Mouse (Mus musculus) cerebellum, postnatal 10 days (tissue): Measurements from ENCODE around the gene Artn.

ENCODE experiments used
- DNase-seq, 2 experiments: peaks; one replicate each; pipeline ENCODE4 v3.0.0; 2021; ENCODE audit warnings: mixed read lengths in 2 of 2

Gene Artn

DNA sequence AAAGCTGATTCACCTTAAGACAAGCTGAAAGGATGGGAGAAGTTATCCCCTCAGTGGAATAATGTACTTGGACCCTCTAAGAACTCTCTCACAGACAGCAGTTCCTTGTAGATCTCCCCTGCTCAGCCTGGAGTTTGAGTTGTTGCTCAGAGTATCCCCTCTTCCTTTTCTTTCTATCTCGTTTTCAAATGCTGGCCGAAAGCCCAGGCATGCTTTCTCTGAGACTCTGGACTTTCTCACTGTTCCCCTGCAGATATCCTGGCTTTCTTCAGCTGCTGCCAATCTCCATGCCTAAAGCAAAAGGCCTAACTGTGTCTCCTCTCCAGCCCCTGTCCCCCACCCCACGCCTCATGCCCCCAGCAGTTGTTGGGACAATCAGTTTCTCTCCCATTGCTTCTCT lies 11.3 kb downstream of the Artn start:
- no peak for DNase-seq

DNA sequence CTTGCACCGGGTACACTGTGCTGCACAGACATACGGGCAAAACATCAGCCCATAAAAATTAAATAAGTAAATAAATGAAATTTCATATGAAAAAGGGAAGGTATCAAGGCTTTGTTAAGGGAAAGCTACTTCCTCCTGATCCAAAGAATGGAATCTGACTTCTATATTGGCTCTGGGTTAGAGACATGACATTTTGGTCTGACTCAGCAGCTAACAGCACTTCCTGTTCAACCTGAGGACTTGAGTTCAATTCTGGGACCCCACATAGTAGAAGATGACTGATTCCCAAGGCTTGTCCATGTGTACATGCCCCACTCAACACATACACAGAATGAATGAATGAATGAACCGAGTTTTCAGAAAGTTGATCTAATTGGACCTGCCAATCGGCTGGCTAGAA lies 11.7 kb downstream of the Artn start:
- DNase-seq, result no peak

GRCm38 (mm10) chr4:117917402-117917801 lies 12.2 kb downstream of the Artn start:
- no peak for DNase-seq

DNA sequence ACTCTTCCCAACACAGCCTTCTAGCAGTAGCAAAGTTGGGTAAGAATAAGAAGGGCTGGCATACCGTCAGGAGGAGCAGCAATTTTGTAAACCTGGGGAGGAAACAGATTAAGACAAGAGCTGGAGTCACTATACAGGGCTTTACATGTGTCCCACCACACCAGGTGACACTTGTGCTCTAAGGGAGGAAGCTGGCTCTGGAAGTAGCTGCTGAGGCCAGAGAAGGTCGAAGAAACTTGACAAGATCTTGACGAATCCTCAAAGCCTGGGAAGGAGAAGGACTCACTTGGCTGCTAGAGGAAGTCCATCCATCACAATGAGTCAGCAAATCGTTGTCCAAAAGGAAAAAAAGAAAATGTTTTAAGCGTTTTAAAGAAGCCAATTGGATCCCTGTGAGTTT lies 13.2 kb downstream of the Artn start:
- no peak for DNase-seq

DNA sequence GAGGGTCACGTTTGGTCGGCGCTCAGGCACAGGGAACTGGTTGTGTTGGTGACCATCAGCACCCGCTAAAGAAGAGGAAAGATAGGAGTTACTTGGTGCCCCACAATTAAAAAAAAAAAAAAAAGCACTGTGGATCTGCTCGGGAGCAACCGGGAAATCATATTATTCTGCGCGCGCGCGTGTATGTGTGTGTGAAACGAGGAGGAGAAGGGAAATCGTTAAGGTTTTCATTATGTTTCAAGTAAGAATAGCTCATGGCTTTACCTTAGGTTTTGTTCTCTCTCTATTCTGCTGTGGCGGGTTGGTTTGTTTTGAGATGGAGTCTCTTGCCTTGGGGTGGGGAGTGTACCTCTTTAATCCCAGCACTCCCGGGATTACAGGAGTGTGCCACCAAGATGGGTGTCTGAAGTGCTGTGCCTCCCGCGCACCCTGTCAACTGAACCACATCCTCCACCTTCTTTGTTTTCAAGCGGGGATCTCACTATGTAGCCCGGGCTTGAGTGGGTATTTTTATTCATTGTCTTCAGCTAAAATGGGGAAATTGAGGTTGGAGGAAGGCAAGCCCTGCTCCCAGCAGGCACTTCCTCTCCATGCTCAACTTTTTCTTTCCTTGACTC lies 14.0 kb downstream of the Artn start:
- DNase-seq, result no peak

DNA sequence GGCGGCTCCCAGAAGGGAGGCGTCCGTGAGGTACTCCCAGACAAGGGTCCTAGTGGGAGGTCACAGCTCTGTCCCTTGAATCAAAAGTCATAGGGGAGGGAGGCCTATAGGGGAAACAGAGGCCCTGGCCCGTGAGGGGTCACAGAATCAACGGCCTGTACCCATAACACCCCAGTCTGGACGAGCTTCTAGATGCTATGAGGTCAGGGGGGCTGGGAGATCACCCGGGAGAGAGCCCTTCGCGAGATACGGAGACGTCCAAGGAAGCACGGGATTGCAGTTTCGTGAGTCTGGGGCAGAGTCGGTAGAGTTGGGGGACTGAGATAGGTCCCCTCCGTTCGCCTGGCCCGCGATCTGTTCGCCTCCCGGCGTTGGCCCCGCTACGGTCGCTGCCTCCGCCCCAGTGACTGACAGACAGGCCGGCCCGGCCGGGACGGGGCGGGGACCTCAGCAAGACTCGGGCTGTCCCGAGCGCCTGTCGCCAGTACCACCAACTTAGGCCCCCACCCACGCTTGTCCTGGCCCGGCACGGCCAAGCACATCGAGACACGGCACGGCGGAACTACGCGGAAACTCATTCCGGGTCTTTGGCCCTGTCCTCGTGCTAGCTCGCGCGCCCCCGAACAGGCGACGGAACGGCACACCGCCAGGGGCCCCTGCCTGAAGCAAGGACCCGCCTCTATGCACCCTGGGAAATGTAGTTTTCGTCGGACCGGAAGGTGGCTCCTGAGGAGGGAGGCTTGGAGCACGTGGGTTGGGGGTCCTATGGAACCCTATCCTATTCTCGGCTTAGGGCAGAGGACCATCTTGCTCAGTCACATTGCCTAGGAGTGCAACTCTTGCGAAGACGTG lies 14.7 kb downstream of the Artn start, which contains the start of gene Ipo13:
Gene Ipo13 (minus strand): TSS at position 409 of the 852 bp plus-strand sequence.
- peak; percentile 96 for DNase-seq

DNA sequence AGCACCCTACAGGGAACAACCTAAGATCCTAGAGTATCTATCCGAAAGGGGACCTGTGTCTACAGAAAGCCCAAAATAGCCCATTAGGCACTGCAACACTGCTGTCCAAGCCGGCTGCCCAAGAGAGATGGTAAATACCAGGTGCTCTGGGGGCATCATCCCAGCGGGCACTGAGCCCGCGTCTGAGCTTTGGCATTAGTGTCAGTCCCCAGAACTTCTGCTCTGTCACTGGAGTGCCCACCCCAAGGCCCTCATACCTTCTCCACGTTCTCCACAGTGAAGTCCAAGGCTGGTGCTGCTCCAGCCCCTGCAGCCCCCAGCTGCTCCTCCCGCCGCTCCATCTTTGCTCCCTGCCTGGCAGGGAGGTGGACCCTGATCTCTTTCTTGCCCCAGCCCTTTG lies 15.5 kb downstream of the Artn start:
- DNase-seq, result peak; percentile 77 to 78

GRCm38 (mm10) chr4:117913421-117913820 lies 16.1 kb downstream of the Artn start:
- DNase-seq, result peak; percentile 94

- DNase-seq, result peak in 1 of 2 experiments; percentile 47
These were observed 16.8 kb downstream of the Artn start for GRCm38 (mm10) chr4:117912685-117913273.

DNA sequence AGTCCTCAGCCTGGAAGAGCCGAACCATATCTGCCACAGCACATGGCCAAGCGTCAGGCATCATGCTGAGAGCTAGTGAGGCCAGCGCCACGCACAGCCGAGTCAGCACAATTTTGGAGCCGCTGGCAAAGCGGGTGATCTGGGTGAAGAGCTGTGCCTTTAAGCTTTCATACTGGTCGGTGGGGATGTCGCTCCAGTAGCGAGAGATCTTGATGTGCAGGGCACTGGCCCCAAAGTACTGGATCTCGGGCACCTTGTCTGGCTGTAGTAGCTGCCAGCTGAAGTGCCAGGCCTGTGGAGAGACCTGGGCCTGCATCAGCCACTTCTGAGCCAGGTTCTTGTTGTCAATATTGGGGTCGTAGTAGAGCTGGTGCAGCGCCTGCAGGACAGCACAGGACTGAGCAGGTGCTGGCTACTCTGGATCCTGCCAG lies 17.4 kb downstream of the Artn start:
- peak; percentile 74 for DNase-seq

- peak; percentile 57 to 60 for DNase-seq
These were observed 20.6 kb downstream of the Artn start for GRCm38 (mm10) chr4:117908834-117909453.

GRCm38 (mm10) chr4:117906196-117906595 lies 23.4 kb downstream of the Artn start:
- peak in 1 of 2 experiments; percentile 61 for DNase-seq

DNA sequence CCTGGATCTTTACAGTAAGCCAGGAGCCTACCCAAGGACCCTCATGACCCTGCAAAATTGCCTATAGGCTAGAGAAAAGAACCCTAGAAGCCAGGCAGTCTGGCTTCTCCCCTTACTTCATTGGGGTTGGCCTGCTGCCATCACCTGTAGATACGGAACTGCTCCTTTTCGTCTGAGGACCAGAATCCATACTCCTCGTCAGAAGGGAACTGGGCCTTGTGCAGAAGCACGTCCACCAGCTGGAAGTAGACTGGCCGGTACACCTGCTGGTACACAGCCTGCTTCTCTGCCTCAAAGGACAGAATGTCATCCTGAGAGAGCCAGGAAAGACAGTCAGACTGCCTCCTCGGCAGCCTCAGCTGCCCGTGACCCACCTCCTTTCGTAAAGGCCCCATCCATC lies 24.8 kb downstream of the Artn start:
- DNase-seq, result peak; percentile 57 to 60

DNA sequence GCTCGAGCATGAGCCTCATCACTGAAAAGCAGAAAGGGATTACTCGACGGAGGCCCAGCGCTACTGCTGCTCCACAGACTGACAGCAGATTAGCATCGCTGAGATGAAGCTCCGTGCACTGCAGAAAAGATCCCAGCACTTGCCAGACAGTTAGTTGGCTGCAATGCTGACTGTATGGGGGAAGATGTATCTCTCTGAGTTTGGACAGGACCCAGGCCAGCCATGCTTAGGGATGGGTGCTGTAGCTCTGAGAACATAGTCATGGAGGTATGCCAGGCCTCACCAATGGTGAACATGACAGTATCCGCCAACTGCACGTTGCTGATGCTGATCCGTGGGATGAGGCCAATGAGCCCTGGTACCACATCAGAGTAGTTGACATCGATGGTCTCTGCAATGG lies 25.5 kb downstream of the Artn start:
- DNase-seq, result no peak

DNA sequence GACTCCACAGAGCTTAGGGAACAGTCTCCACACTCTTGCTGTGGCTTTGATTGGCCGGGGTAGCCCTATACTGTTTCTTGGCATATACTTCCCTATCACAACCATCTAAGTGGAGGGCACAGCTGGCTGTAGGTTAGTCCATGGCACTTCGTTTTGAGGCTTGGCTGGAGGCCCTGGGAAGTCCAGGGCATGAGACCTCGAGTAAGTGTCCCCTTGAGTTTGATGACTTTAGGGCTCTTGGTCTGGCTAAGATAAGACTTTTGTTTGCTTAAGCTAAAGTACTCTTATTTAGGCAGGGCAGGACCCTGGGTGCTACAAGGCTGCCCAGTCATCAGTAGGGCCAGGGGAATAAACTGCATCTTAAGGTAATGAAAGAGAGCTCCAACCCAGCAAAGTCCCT lies 31.5 kb downstream of the Artn start:
- DNase-seq, result no peak

- DNase-seq, result peak; percentile 86 to 88
These were observed 33.5 kb downstream of the Artn start for GRCm38 (mm10) chr4:117896031-117896430.

DNA sequence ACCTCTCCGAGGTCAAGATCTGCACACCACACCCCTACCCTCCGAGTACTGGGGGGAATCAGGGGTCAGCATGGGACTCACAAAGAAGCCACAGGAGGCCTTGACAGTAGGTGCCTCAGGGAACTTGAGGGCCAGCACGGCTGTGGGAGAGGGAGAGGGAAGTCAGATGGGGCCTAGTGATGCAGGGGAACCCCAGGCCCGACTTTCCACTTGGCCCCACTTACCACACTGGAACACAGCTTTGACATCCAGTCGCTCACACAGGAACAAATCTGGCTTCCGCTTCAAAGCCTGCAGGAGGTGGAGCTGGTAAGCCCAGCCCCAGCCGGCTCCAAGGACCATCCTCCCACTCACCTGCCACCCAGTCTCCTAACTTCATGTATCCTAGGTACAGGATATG lies 34.2 kb downstream of the Artn start:
- peak in 1 of 2 experiments; percentile 40 for DNase-seq

DNA sequence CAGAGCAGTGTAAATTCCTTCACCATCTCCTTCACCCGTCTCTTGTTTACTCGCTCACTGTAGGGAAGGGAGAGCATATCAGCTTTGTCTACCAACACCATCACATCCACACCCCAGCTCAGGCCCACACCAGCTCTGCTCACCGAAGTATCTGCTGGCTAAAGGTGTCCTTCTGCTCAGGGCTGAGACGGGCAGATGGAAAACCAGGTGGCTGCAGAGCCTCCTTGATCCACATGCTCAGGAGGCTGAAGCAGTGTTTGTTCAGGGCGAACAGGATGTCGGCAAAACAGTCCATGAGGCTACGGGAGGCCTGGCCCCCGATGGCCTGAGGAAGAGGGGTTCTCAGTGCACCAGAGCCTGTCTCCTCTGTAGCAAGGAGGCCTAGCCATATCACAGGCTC lies 35.0 kb downstream of the Artn start:
- DNase-seq, result no peak

GRCm38 (mm10) chr4:117893376-117893775 lies 36.2 kb downstream of the Artn start:
- no peak for DNase-seq

DNA sequence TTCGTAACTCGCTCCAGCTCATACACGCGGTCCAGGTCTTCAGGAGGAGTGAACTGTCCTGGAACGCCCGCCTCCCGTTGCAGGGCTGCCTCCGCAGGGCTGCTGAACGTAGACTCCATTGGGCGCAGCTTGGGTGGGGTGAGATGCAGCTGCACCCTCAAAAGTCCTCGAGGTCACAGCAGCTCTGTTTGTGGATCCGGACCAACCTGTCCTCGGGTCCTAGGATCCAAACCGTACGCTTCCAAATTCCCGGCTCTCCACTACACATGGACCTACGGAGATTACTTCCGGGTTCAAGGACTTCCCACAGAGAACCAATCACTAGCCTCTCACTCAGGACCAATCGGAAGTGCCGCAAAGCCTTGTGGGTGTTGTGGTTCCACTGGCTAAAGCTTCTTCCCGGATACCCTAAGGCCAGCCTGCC lies 37.8 kb downstream of the Artn start, which contains the start of gene Dph2:
Gene Dph2 (minus strand): TSS at position 295 of the 424 bp plus-strand sequence.
- peak; percentile 90 to 93 for DNase-seq

DNA sequence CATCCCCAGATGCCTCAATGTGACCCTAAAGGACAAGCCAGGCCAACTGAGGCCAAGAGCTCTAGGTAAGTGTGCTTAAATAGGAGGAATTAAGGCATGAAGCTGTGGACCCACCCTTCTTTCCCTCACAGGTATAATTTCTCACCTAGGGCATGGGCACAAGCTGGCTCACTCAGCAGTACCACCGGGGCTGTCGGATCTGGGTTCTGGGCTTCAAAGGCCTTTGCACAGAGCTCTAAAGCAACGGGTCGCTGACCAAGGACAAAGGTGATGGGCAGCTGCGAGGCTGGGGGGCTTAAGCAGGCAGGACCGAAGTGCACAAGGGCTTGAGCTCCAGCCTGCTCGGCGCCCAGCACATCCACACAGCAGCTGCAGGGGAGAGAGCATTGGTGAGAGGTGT lies 38.8 kb downstream of the Artn start:
- DNase-seq, result no peak

- no peak for DNase-seq
These were observed 39.5 kb downstream of the Artn start for GRCm38 (mm10) chr4:117890031-117890430.

DNA sequence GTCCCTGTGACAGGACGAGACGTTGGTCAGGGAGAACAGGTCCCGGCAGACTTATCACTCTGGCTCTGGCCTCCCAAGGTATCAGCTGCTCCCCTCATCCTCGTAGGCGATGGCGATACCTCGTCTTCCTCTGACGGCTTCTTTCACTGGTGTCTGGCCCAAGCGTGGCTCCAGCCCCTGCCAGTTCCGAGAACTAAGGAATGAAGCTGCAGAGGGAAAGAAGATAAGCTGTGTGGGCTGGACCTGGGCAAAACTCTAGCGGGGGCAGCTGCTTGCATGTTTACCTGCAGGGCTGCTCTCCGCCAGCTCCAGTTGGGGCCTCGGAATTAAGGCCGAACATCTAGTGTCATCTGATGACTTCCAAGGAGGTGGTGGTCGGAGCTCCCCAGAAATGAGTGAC lies 40.1 kb downstream of the Artn start:
- no peak for DNase-seq
